Mouse (Mus musculus) left cerebral cortex, postnatal 36 days (tissue): ENCODE data around the gene Npas3. TPM values are rescaled to one million over a fixed set of nuclear protein-coding genes. Genes with fewer than 3 reads are reported as not detected.

ENCODE experiments used
- DNase-seq, 2 experiments: peaks; one replicate each; pipeline ENCODE4 v3.0.0; 2021 to 2022; ENCODE audit warnings: low spot score in 2 of 2, mixed read lengths in 1 of 2
- intact Hi-C: fragments of 180-260 bp; cut with DNase I; formaldehyde crosslinking; loops from one replicate; pipeline ENCODE4 v1.15.1; 2025
- total RNA-seq, 2 experiments: library from RNA; stranded (reverse); gene quantifications; 2 replicates each; pipeline ENCODE4 v1.2.3; 2021

Gene Npas3
- total RNA-seq, 2 experiments from 2014 or later: 16.4 to 16.5 TPM

GRCm38 (mm10) chr12:53825898-53826605 lies 577.6 kb downstream of the Npas3 start:
- intact Hi-C loops: no loop called here
- DNase-seq: no peak

GRCm38 (mm10) chr12:53826812-53827211 lies 578.3 kb downstream of the Npas3 start:
- intact Hi-C loops: no loop called here
- no peak for DNase-seq

GRCm38 (mm10) chr12:53832590-53832989 lies 584.1 kb downstream of the Npas3 start:
- intact Hi-C loops: no loop called here
- DNase-seq: no peak

GRCm38 (mm10) chr12:53833348-53833747 lies 584.9 kb downstream of the Npas3 start:
- intact Hi-C loops: no loop called here
- no peak for DNase-seq

GRCm38 (mm10) chr12:53836031-53836790 lies 587.7 kb downstream of the Npas3 start:
- intact Hi-C loops: no loop called here
- no peak for DNase-seq

GRCm38 (mm10) chr12:53837408-53837807 lies 588.9 kb downstream of the Npas3 start:
- no peak for DNase-seq

GRCm38 (mm10) chr12:53838541-53838940 lies 590.1 kb downstream of the Npas3 start:
- no peak for DNase-seq
- intact Hi-C loops: no loop called here

More at GRCm38 (mm10) chr12:53837408-53837807, 588.9 kb downstream of the Npas3 start:
- intact Hi-C loops: no loop called here

- intact Hi-C loops: loop anchor here (10.0 kb wide), 1 partner anchor 133 kb away; no protein-coding TSS in a partner anchor
- peak; percentile 71 to 82 for DNase-seq
These were observed 593.6 kb downstream of the Npas3 start for GRCm38 (mm10) chr12:53841928-53842671.

GRCm38 (mm10) chr12:53843626-53844025 lies 595.1 kb downstream of the Npas3 start:
- DNase-seq: no peak
- intact Hi-C loops: loop anchor here (10.0 kb wide), 1 partner anchor 131 kb away; no protein-coding TSS in a partner anchor

- DNase-seq: no peak
- intact Hi-C loops: loop anchor here (10.0 kb wide), 1 partner anchor 129 kb away; no protein-coding TSS in a partner anchor
These were observed 597.7 kb downstream of the Npas3 start for GRCm38 (mm10) chr12:53846154-53846665.

- intact Hi-C loops: loop anchor here (10.0 kb wide), 1 partner anchor 126 kb away; no protein-coding TSS in a partner anchor
- DNase-seq: no peak
These were observed 600.8 kb downstream of the Npas3 start for GRCm38 (mm10) chr12:53849263-53849662.

GRCm38 (mm10) chr12:53852432-53852831 lies 604.0 kb downstream of the Npas3 start:
- intact Hi-C loops: no loop called here
- no peak for DNase-seq

GRCm38 (mm10) chr12:53860176-53860575 lies 611.7 kb downstream of the Npas3 start:
- intact Hi-C loops: no loop called here
- no peak for DNase-seq

- intact Hi-C loops: no loop called here
- no peak for DNase-seq
These were observed 613.8 kb downstream of the Npas3 start for GRCm38 (mm10) chr12:53862281-53862680.

- intact Hi-C loops: no loop called here
- no peak for DNase-seq
These were observed 616.1 kb downstream of the Npas3 start for GRCm38 (mm10) chr12:53864436-53865136.

GRCm38 (mm10) chr12:53865691-53866090 lies 617.2 kb downstream of the Npas3 start:
- no peak for DNase-seq
- intact Hi-C loops: no loop called here

- intact Hi-C loops: no loop called here
- DNase-seq: no peak
These were observed 621.5 kb downstream of the Npas3 start for GRCm38 (mm10) chr12:53869981-53870380.

GRCm38 (mm10) chr12:53875226-53875625 lies 626.7 kb downstream of the Npas3 start:
- DNase-seq: no peak
- intact Hi-C loops: no loop called here

GRCm38 (mm10) chr12:53876693-53877092 lies 628.2 kb downstream of the Npas3 start:
- intact Hi-C loops: no loop called here
- no peak for DNase-seq
